Mouse (Mus musculus) right cerebral cortex, postnatal 4 days (tissue): ENCODE results near the gene Capza1.

Experiments
- DNase-seq: peaks from one replicate; pipeline ENCODE4 v3.0.0-alpha.2; 2022

Capza1 gene

DNA sequence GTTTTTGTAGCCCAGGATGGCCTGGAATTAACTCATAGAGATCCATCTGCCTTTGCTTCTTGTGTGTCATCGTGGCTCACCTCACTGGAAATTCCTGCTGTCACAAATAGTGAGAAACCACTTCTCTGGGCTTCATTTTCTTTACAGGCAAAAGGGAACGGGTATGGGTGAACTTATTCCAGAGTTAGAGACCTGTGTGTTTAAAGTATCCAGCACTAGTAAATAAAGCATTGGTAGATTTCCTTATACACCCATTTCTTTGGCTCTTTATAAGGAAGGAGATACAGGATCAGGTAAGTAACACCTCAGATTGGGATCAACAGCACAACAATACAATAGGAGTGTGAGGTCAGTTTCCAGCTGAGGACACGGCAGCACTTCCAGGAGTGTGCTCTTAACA is 76.2 kb downstream of the Capza1 start, which contains the start of gene Rhoc:
TSS of gene Rhoc (plus strand) at position 301 of the 400 bp plus-strand sequence.
- no peak for DNase-seq

GRCm38 (mm10) chr3:104785284-104785683 is 79.0 kb downstream of the Capza1 start:
- no peak for DNase-seq

GRCm38 (mm10) chr3:104783971-104784500 is 80.3 kb downstream of the Capza1 start:
- no peak for DNase-seq

DNA sequence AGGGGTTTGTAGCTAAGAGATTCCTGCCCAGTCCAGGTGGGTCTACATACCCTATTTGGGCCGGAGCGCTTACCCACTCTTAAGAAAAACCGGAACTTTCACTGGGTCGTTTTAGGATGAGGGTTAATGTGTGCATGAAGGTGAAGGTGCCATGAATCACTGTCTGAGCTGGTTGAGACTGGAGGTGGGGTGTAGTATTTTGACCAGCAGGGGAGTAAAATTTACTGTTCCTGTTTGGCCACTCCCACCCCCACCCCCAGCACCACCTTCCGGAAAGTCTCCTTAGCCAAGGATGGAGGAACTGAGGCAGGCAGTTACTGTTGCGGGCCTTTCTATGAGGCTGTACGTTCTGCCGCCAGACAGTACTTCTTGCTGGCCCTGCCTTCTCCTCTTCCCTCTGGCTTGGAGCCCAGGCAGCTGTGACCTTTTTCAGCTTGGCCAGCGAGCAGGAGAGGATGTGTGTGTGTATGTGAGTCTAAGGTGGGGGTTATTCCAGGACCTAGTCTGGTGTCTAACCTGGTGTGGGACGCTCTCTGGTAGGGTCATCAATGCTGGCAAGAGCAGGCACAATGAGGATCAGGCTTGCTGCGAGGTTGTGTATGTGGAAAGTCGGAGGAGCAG is 82.1 kb downstream of the Capza1 start:
- DNase-seq, result no peak

GRCm38 (mm10) chr3:104781471-104781903 is 82.8 kb downstream of the Capza1 start, which contains the start of gene Fam19a3:
Gene Fam19a3 (minus strand): TSS chr3:104781840.
- no peak for DNase-seq

DNA sequence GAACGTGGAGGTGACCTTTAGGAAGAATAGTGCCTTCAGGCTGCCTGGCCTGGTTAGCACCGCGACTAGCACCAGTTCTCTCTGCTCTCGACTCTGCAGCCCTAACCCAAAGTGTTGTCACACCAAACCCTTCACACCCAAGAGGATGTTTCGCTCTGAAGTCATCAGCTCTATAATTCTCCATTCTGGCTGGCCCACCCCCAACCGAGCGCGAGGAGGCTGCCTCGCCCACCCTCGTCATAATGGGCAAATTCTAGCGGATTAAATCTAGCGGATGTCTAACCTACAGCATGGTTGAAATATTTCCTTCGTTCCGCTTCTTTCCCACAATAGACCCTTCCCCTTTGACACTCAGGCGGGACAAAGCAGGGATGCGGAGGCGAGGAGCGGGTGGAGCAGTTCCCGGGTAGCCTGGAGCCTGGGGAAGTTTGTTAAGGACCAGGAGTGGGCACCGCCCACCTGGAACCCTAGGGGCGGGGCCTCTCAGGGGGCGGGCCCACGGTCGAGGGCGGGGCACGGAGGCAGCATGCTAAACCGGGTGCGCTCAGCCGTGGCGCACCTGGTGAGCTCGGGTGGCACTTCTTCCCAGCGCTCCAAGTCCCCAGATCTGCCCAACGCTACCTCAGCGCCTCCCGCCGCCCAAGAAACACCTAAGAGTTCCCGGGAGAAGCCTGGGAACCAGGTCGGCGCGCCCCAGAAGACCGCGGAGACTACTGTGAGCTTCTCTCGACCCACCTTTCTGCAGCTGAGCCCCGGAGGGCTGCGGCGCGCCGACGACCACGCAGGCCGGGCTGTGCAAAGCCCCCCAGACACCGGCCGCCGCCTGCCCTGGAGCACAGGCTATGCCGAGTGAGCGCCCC is 83.5 kb downstream of the Capza1 start, which contains the start of gene Ppm1j:
TSS of gene Ppm1j (plus strand) at position 496 of the 860 bp plus-strand sequence.
- DNase-seq, result no peak

- DNase-seq, result peak; percentile 84
Observed at GRCm38 (mm10) chr3:104779949-104780348, 84.4 kb downstream of the Capza1 start.

GRCm38 (mm10) chr3:104777342-104777741 is 87.0 kb downstream of the Capza1 start:
- DNase-seq, result peak; percentile 52

GRCm38 (mm10) chr3:104773301-104773700 is 91.0 kb downstream of the Capza1 start:
- no peak for DNase-seq
